Mouse (Mus musculus): ENCODE results near the gene Aldh3a2.
"Not testable (repeated sequence)": the region's sequence is repeated elsewhere in the genome, so short reads cannot be mapped to it uniquely, and the experiment has no call there.

Gene Aldh3a2

DNA sequence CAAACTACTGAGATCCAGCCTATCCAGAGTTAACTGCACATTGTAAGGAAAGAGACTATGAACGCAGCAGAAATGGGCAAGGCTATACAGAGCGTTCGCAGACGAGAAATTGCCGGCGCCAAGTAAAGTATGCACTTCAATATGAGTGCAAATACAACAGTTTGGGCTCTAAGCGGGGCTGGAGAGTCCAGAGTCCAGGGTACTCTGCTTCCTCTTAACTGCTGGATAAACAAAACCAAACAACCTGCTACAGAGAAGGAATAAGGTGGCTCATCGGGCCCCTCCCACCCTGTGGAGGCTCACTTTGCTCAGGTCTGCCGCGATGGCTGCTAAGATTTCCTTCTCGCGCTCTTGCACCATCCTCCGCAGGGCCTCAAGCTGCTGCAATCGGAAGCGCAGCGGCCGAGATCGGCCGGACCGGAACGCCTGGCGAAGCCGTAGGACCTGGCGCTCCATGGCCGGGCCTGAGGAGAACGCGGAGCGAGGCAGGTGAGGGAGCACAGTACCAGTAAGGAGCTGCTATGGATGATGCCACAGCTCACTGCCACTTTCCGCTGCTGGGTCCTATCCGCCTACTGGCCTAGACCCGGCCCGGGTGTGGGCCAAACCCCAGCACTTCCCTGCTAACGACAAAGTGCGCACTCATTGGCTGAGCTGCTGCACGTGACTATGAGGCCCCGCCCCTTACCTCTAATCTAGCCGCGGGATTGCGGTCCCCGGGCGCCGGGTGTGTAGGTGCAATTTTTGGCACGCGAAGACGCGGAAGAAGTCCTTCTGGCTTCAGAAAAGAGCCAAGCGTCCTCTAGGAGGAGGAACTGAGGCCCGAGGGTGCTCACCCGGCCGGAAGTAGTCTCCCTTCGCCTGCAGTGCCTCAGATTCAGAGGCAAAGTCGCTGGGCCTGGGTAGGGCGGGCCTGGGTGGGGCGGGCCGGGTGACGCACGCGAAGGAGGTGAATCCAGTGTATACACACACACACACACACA is at the start of gene Aldh3a2:
Aldh3a2 (minus strand) TSS at position 914 of the 983 bp plus-strand sequence.
- peak; percentile 98 for DNase-seq (ENCODE audit: low read depth)

DNA sequence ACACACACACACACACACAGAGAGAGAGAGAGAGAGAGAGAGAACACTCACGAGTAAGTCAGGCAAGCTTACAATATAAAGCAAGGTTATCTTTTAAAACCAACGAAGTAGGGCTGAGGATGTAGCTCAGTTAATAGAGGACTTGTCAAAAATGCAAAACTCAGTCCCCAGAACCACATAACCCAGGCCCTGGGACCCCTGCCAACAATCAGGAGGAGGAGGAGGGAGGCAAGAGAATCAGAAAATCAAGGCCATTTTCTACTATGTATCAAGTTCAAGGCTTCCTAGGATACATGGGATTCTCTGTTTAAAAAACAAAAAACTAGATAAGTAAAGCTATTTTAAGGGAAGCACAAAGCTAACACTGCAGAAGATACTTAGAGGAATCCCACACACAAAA is 49.6 kb upstream of the Aldh3a2 start:
- no peak for DNase-seq (ENCODE audit: low read depth)

DNA sequence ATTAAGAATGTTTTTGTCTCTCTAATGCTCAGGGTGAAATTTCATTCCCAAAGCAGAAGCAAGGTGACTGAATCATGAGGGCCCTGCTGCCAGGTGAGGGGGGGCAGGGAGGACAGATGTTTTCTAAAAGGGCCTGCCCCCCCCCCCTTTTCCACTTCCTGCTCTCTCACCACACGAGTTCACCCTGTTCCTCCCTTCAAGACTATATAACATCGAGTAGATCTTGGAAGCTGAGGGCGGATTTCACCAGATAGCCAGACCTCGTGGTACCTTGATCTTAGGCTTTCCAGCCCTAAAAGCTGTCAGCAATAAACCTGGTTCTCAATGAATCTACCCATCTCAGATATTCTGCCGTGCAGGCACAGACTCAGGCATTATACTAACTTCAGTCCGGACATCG is 43.1 kb upstream of the Aldh3a2 start:
- peak; percentile 57 for DNase-seq (ENCODE audit: low read depth)

DNA sequence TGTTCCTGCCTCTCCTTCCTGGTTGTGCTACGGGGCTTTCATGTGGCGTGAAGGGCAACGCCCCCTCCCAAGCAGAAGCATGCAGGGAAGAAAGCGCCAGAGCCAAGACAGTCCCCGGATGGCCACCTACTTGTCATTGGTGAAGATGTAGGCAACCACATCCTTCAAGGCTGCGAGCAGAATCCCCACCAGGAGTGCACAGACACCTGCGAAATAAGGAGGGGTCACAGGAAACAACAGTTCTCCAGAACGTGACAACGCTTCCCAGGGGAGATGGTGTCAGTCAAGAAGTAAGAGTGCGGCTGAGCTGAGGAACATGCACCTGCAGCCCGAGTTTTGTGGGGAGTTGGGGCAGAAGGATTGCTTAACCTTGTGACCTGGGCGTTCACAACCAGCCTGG is 42.6 kb upstream of the Aldh3a2 start:
- peak; percentile 67 for DNase-seq (ENCODE audit: low read depth)

DNA sequence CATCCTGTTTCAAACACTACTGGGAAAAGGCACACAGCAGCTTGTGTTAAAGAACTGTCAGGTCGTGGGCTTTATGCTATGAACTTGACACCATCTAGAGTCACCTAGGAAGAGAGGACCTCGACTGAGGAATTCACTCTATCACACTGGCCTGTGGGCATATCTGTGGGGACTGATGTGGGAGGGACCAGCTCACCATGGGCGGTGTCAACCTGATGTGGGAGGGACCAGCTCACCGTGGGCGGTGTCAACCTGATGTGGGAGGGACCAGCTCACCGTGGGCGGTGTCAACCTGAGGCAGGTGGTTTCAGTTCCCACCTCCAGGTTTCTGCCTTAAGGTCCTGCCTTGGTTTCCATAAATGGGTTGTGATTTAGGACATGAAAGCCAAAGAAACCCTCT is 40.5 kb upstream of the Aldh3a2 start:
- DNase-seq (ENCODE audit: low read depth), result no peak

DNA sequence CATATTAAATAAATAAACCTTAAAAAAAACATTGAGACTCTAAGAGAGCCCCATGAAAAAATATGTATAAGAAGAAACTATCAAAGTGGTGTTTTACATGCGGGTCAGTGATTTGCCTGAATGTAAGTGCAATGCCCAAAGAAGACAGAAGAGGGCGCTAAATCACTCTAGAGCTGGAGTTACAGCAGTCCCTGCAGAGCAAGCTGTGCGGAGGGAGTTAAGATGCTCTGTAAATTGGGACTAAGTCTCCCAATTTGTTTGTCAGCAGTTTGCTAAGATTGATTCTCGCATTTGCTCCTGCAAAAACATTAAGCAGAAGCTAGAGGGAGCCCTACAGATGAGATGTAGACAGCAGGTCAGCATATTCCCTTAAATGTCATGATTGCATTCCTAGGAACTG is 38.1 kb upstream of the Aldh3a2 start:
- DNase-seq (ENCODE audit: low read depth), result peak; percentile 80

DNA sequence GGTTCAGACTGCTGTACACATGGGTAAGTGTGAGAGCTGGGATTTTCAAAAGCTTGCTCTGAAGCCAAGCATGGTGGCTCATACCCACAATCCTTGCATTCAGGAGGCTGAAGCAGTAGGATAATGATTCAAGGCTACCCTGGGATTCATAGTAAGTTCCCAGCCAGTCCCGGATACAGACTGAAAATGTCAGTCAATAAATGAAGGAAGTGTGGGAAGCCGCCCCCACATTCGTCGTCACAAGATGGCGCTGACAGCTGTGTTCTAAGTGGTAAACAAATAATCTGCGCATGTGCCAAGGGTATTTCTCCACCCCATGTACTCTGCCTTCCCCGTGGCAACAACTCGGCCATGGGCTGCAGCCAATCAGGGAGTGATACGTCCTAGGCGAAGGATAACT is 37.3 kb upstream of the Aldh3a2 start:
- not testable (repeated sequence) for DNase-seq (ENCODE audit: low read depth)

DNA sequence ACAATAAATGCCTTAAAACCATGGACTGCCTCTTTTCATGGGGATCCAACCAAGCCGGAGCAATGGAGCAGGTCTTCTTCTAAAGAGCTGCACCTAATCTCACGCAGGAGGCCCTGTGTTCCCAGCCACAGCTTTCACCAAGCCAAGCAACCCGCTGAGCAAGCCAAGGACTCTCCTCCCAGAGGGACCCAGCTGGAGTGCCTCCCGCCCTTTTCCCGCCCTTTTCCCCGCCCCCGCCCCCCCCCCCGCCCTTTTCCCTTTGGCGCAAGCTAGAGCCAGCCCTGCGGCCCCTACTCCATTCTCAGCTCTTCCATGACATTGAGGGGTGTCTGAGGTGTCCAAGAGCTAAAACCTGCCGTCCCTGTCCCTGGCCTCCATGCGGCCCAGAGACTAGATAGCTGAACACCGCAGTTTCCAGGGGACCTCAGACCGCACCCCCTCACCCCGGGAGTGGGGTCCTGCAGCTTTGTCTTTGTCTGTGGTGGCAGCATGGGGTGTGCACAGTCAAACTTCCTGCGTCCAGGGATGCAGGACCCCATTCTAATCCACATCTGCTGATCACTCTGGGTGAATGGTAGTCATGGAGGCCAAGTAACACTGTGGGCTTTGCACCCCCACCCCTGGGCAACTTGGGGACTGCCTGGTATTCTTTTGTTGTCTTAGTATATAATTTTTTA is 33.6 kb upstream of the Aldh3a2 start:
- DNase-seq (ENCODE audit: low read depth), result no peak

DNA sequence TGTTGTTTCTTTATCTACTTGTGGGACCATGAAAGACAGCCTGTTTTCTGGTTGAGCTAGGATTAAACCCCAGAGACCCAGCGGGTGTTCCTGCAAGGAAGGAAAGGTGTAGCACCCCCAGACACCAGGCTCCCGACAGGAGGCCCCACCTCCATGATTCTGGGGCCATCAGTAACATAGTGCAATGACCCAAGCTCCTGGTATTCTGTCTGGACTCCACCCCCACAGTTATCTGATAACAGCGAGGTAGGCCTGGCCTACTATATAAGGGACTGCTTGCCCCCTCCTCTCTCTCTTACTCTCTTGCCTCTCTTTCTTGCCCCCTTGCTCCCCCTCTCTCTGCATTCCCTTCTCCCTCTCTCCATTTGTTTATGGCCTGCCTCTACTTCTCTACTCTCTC is 32.9 kb upstream of the Aldh3a2 start:
- DNase-seq (ENCODE audit: low read depth), result no peak

DNA sequence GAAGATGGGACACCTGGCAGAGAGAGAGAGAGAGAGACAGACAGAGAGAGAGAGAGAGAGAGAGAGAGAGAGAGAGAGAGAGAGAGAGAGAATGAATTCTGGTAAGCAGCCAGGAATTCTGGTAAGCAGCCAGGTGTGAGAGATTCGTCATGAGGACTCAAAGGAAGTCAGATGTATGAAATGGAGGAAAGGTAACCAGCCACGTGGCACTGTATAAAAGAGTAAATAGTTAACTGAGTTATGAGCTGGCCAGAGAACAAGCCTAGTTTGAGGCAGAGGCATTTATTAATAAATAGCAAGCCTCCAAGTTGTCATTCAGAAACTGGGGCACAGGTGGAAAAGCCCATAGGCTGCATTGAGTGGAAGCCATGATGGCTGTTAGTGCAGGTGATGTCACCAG is 30.6 kb upstream of the Aldh3a2 start:
- no peak for DNase-seq (ENCODE audit: low read depth)

DNA sequence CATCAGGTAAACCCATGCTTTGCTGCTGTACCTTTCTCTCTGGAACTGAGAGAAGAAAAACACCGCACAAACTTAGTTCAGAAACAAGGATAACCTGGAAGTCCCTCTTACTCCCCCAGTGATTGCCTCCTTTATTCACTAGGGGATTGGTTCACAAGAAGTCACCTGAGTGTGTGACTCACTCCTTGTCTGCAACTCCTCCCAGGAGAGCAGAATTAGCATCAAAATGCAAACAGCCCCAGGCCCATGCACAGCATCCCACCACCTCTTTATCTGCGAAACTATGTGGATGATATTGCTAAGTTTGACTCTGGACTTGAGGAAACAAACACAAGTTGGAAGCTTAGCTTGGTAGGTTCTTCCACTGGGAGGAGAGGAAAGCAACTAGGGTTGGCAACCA is 30.1 kb upstream of the Aldh3a2 start:
- DNase-seq (ENCODE audit: low read depth), result no peak

DNA sequence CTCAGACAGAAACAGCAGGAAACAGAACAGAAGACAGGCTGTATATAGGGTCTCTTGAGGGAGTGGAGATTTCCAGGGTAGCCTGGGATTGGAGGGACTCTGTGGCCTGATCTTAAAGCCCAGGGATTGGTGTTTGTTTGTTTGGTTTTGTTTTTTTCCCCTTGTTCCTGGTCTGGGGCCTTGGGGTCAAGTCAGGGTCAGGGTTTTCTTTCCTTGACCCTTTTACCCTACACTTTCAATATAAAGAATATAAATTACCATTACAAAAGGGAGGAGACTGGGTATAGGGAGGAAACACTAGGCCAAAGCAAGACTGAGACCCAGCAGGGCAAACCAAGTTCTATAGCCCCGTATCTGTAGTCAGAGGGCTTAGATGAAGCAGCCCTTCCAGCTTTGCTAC is 29.3 kb upstream of the Aldh3a2 start:
- no peak for DNase-seq (ENCODE audit: low read depth)

DNA sequence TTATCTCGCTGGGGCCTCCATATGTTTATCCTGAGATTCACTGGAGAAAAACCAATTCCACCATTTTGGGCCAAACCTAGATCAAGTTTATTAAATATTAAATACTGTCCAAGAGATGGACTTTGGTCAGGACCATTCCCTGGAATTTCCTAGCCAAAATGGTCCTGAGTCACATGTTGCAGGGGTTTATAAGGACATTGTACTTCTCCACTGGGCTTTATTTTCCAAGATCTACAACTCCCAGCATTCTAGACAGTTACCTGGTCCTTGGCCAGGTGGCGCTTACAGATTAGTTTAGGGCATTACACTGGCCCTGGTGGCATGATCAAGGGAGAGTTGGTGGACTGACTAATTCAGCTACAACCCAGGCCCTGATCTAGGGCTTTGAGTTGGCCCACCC is 28.3 kb upstream of the Aldh3a2 start:
- DNase-seq (ENCODE audit: low read depth), result no peak

DNA sequence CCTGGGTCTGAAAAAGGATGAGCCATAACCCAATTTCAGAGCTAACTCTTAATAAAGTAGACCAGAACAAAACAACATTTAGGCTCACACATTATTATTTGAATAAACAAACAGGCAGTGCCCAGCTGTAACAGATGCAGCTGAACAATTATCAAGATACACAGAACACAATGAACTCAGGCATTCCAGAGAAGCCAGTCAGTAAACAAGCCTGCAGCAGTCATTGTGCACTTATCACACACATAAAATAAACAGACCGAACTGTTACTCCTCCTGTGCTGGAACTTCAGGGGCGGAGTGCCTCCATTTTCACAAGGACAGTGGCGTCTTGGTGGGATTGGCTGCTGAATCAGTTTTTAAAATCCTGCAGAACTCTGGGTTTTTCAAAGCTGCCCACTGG is 27.2 kb upstream of the Aldh3a2 start:
- DNase-seq (ENCODE audit: low read depth), result no peak

DNA sequence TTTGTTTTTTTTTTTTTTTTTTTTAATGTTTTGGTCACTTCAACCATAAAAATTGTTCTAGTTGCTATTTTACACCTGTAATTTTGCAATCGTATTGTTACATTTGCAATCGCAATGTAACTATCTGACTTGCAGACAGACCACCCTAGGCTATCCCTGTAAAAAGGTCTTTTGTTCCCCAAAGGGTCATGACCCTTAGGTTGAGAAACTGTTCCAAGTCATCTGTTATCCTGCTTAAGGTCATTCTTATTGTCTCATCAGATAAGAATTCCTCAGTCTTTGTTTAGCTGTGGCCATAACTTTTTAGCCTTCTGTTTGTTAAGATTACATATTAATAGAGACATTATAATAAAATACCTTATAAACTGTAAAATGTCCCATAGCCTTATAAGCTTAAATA is 26.0 kb upstream of the Aldh3a2 start:
- no peak for DNase-seq (ENCODE audit: low read depth)

DNA sequence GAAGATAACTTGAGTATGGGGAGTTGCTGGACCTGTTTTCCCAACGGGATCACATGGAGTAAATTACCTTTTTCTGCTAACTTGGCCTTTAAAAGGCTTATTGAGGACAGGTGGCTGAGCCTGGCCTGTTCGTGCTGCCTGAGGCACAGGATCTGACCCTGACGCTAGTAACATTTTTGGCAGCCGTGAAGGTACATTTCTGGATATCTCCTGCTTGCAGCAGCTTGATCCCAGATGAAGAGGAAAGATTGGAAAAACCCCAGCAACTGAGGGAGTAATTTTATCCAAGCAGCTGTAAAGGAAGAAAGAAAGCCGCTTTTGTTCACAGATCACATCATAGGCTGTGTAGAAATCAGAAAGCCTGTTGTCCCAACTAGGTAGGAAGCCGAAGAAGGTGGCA is 17.1 kb upstream of the Aldh3a2 start:
- no peak for DNase-seq (ENCODE audit: low read depth)

DNA sequence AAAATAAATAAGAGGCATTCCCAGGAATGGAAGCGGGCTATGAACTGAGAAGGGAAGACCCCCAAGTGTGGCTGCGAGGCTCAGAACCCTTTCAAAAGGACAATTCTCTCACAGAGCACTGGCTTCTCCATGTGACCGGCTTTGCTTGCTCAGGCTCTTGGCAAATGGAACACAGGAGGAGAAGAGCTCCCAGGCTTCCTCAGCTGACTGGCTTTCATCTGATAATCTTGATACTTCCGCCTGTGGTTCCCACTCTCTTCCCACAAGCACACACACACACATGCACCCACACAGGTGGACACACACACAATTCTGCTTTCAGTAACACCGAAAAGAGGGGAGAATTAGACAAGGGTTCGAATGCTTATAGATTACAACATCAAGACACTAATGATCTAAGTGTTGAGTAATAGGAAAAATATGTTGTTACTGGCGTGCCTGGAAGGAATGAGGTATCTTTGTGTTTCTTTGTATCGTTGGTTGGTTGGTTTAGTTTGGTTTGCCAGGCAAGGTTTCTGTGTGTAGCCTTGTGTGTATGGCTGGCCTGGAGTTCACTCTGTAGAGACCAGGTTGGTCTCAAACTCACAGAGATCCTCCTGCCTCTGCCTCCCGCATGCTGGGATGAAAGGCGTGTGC is 16.3 kb upstream of the Aldh3a2 start:
- DNase-seq (ENCODE audit: low read depth), result no peak

DNA sequence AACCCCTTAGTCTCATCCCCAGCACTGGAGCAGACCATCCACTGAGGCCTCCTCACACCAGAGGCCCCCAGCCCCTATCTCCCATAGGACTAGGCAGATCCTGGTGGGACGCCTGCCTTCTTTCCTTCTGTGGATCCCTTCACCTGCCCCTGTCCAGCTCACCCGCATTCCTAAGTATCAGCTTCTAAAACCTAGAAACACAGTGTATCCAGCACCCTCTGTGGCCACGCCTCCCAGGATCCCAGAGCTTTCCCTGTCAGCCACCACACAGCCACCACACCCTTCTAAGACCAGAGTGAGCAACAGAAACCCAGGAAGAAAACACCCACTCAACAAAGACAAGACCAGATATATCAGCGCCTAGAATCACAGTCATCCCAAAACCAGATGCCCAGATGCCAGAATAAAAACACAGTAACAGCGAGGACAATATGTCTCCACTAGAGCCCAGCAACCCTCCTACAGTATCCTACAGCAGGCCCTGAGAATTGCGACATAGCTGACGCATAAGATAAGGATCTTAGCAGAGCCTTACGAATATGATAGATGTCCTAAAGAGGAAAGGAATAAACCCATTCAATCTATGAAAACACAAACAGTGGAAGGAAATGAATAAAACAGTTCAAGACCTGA is 11.3 kb upstream of the Aldh3a2 start:
- DNase-seq (ENCODE audit: low read depth), result no peak

DNA sequence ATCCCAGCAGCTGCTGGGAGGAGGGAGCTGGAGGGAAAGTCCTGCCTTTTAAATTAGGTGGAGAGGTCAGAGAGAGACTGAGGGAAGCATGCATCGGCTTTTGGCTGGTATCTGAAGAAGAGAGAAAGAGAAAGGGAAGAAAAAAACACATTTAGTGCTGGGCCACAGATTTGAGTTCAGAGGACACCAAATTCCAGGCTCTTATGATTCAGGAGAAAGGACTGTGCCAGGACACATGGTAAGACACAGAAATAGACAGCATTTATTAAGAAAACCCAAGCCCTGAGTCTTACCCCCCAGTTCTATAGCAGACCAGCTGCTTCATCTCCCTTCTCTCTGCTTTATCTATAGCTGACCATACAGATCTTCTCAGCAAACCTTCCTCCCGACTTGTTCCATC is 10.7 kb upstream of the Aldh3a2 start:
- DNase-seq (ENCODE audit: low read depth), result no peak

DNA sequence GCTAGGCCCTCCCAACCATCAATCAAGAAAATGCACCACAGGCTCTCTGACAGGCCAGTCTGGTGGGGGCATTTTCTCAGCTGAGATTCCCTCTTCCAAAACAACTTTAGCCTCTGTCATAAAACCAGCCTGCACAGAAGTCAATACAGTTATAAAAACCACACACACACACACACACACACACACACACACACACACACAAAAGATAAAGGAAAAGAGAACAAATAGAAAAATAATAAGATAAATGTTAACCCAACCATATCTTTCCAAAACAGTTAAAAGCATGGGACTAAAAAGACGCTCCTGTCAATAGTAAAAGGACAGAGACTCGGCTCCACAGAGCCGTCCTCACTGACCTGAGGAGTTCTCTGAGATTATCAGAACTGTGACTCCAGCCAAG is 9.2 kb upstream of the Aldh3a2 start:
- no peak for DNase-seq (ENCODE audit: low read depth)

DNA sequence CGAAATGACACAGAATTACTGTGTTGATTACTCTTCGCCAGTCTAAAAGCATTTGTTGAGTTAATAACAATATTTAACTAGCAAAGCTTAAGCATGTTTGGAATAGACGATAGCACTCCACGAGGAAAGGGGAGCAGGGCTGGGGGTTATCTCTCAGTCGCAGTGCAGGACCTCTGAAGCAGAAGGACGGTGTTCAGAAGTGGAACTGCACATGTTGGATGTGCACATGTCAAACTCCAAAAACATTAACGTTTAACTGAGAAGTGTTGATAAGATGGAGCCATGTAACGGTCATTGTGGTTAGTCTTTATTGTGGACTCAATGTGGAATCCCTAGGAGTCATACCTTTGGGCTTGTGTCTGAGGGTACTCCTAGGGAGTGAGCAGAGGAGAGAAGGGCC is 7.8 kb upstream of the Aldh3a2 start:
- no peak for DNase-seq (ENCODE audit: low read depth)

DNA sequence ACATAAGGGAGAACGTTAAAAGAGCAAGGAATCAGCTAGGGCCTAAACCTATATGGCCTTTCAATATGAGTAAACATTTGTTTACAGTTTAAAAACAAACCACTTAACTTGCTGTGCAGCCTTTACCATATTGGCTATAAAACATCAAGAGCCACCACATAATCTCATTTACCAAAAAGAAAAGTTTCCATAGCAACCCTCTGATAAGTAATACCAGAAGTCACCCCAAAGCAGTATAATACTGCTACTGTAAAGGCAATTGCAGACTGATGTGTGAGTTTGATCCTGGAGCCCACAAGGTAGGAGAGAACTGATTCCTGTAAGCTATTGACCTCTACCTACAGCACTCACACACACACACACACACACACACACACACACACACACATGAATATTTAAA is 7.2 kb upstream of the Aldh3a2 start:
- no peak for DNase-seq (ENCODE audit: low read depth)

DNA sequence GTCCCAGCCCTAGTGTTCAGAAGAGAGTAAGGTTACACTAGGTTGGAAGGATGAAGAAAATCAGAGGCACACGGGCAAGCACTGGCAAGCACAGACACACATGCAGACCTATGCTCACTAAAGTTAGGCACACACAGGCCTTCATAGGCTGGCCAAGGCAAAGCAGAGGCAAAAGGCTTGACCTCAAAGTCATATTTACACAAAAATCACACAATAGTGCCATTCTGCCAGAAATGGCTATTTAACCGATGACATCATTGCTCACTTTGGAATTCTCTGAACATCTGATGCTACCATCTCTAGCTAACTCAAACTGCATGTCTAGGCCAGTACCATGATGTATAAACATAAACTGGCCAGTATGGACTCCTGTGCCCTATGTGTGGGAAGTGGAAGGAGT is 6.7 kb upstream of the Aldh3a2 start:
- DNase-seq (ENCODE audit: low read depth), result no peak

Data from naive thymus-derived CD4-positive, alpha-beta T cell, adult 2 months (primary cell).